Mouse (Mus musculus) ovary, postnatal 14 days (tissue): ENCODE data around the gene Ap5z1.

Source experiments
- DNase-seq: peaks from one replicate; pipeline ENCODE4 v3.0.0; 2022; ENCODE audit warnings: low spot score

Gene Ap5z1

GRCm38 (mm10) chr5:142521195-142521866, 57.6 kb downstream of the Ap5z1 start:
- DNase-seq: no peak

- DNase-seq: no peak
These were observed 61.1 kb downstream of the Ap5z1 start for GRCm38 (mm10) chr5:142524711-142525464.
